Mouse (Mus musculus) kidney, postnatal 36 days (tissue): ENCODE data around the gene Erbb4.
"Not testable (repeated sequence)": the region's sequence is repeated elsewhere in the genome, so short reads cannot be mapped to it uniquely, and the experiment has no call there.

Experiments
- DNase-seq, 2 experiments: peaks; one replicate each; pipeline ENCODE4 v3.0.0; 2021 to 2022; ENCODE audit warnings: mixed read lengths in 2 of 2

Gene Erbb4

DNA sequence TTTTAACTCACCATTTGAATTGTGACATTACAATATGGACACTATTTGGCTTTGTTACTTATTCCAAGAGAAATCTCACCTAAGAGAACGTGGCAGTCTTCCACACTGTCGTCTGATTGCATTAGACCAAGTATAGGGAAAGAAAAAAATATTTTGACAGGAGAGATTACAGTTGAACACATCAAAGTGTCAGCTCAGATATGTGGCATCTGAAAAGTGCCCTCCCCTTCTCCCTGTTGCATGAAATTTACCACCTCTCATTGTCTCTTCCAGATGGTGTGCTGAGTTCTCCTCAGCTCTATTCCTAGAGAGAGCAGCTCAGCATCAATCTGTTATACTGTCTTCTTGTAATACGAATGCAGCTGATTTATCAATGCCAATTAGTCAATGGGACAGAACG, 268.5 kb downstream of the Erbb4 start:
- DNase-seq: no peak

DNA sequence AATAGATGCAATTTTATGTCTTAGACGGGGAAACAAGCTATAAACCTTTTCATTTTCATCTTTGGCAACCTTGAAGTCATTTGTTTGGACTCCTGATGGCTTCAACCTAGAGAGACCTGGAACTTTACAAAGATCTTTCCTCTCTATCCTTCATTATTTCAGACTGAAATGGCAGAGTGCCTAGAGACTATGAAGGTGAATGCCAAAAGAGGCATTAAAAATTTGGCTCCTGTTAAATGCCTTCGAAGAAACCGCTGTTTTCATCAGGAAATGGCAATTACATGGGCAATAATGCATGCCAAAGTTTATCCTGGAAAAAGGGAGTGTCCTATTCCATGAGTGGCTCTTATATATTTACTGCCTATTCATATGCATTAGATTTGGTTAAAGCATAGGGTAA, 273.2 kb downstream of the Erbb4 start:
- no peak for DNase-seq

DNA sequence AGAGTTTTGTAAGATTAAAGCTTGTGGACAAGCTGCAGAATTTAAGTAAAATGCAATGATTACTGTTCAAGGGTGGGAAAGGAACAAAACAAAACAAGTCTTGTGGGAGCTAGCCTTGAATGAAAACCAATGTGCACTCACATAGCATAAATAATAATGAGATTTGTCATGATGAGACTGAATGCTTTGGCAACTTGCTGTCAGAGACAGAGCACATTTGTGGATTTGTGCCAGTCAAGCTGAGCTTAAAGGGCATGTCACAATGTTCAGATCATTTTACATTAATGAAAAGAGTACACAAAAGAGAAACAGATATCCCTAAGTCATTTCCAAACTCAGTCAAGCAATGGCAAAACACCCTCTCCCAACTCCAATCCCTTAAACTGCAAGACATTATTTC, 275.8 kb downstream of the Erbb4 start:
- DNase-seq: no peak

DNA sequence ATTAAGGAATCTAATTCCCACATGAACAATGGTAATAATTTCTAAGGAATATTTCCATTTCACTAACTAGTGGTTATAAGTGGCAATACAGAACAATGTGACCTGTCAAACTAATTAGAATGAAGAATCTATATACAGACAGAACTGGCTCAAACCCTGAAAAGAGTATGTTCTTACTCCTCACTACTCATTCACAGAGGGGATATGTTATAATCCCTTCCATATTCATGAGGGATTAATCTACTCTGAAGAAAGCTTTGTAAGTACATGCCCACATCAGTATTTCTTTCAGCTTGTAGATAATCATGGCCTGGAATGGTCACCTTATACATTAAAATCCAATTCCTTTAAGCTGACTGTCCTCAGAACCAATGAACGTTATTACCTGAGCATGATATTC, 276.3 kb downstream of the Erbb4 start:
- no peak for DNase-seq

DNA sequence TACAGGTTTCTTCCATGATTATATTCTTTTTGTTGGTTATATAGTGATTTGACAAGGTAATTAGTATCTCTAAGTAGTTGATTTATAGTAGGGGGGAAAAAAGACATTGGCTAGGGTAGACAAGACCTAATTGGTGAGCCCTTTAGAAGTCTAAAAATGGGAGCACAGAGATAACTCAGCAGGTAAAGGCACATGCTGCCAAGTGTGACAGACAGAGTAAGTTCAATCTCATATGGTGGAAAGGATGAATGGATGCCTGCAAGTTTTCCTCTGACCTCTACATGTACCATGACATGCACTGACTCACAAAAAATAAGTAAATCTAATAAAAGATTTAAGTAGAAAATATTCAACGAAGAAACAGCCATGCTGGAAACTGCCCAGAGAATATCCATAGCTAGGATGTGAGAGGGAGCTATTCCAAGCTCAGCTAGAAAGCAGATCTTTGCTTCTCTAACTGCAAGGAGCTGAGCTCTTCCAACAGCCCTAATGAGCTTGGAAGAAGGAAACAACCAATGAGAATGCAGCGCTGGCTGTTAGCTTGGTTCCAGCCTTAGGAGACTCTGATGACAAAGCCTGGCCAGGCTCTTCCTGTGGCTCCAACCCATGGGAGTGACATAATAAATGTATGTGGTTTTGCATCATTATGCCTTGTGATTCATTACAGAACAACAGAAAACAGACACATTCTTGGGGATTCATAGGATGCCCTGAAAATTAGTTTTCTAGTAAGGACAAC, 277.2 kb downstream of the Erbb4 start:
- DNase-seq: no peak

GRCm38 (mm10) chr1:68823116-68823644, 284.7 kb downstream of the Erbb4 start:
- DNase-seq: peak; percentile 16 to 29

GRCm38 (mm10) chr1:68806711-68807110, 301.1 kb downstream of the Erbb4 start:
- no peak for DNase-seq

GRCm38 (mm10) chr1:68787409-68788015, 320.3 kb downstream of the Erbb4 start:
- no peak for DNase-seq

GRCm38 (mm10) chr1:68780653-68781052, 327.2 kb downstream of the Erbb4 start:
- DNase-seq: no peak

GRCm38 (mm10) chr1:68780032-68780431, 327.8 kb downstream of the Erbb4 start:
- no peak for DNase-seq

GRCm38 (mm10) chr1:68766095-68766494, 341.8 kb downstream of the Erbb4 start:
- DNase-seq: not testable (repeated sequence)

DNA sequence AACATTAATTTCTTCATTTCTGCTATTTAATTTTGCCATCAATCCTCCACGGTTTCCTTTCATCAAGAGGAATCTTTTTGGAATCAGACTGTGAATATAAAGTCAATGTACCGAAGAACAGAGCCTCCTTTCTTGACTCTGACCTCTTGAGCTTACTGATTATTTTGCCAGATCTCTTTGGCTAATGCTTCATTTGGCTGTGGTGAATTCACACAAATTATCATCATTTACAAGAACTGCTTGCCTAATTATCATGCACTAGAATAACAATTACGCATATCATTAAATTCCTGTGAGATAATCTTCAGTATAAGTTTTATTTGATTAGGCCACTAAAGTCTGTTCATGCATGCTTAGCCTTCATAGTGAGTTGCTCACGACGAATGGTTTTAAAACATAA, 345.4 kb downstream of the Erbb4 start:
- DNase-seq: no peak

GRCm38 (mm10) chr1:68748976-68749375, 358.9 kb downstream of the Erbb4 start:
- no peak for DNase-seq

DNA sequence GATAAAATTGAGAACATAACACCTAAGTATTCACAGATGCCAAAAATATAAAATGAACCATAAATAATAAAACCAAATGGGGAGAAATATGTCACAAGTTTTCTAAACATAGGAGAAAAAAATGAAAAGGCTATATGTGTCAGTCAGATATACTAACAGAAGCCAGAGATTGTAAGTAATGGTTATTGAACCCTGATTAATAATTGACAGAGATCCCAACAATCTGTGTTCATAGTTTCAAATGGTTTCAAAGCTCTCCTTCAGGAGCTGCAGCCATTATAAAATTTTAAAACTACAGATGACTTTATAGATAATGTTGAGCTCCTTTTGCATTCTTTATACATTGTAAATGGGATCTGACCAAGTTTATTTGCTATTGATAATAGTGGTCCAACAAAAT, 426.4 kb downstream of the Erbb4 start:
- no peak for DNase-seq

- no peak for DNase-seq
Observed at GRCm38 (mm10) chr1:68674667-68675066, 433.2 kb downstream of the Erbb4 start.

DNA sequence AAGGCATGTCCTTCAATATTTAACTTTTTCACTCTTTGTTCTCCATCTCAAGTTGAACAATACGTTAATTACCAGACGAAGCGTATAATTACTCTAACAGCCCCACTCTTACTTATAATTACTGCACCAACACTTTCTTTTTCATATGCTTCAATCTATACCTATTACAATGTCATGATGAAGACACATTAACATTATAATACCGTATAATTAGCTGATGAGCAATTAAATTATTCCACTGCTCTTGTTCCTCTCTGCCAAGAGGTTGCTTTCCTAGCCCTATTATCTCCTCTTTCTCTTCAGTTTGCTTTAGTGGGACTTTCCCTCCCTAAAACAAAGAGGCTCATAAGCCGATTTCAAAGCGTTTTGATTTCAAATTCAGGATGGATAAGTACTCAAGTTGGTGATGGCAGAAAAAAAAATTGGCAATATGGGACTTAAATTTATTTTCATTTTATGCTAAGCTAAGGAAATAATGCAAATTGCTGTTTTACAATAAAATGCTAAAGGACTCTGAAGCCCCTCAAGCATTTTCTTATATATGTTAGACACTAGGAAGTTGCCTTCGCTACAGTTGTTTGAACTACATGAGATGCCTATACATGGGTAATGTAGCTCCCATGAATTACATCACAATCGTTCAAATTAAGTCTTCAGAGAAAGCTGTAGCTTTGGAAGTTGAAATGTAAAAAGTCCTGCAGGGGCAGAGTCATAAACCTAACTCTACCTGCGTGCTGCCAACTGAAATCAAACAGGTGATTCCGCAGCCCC, 440.8 kb downstream of the Erbb4 start:
- no peak for DNase-seq

DNA sequence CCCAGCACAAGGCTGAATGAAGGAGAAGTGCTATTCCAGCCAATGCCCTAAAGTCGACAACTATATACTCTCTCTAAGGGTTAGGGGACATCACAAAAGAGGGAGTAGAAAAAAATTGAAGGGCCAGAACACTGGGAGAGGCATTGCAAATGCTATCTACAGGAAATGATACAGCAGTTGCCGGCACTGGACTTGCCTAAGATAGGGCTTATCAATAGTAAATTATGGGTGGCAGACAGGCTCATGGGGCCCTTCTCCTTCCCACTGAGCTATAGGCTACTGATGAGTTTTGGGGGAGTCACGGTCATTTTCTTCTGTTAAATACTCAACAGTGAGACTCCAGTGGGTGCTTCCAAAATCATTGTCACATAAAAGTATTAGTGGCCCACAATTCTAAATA, 517.4 kb downstream of the Erbb4 start:
- no peak for DNase-seq

GRCm38 (mm10) chr1:68573851-68574540, 533.9 kb downstream of the Erbb4 start:
- no peak for DNase-seq

- no peak for DNase-seq
Observed at GRCm38 (mm10) chr1:68570924-68571323, 536.9 kb downstream of the Erbb4 start.

- no peak for DNase-seq
Observed at GRCm38 (mm10) chr1:68542942-68543341, 564.9 kb downstream of the Erbb4 start.

- no peak for DNase-seq
Observed at GRCm38 (mm10) chr1:68517820-68518219, 590.0 kb downstream of the Erbb4 start.

DNA sequence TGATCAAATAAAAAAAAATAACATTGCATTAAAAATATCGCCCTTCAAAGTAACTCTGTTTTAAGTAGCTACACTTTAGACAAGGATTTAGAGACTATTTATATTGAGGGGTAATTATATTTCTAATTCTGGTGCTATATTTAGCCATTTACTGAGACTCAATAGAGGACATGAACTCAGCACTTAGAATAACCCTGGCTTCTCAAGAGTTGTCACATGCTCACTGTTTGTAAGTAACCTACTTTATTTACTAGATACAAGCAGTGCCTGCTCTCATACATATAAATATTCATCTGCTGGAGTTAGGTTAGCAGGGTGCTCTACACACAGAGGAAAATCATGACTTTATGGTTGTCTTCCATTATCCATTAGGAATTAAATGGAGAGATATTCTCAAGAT, 604.0 kb downstream of the Erbb4 start:
- DNase-seq: no peak

GRCm38 (mm10) chr1:68501561-68501960, 606.3 kb downstream of the Erbb4 start:
- DNase-seq: peak; percentile 52 to 80
